Mouse (Mus musculus): ENCODE data around the gene Hnrnpl.

The Hnrnpl gene

GRCm38 (mm10) chr7:28789235-28789634 is 19.1 kb upstream of the Hnrnpl start:
- in situ Hi-C loops (cut with MseI, MboI) = loop anchor here in 1 of 2 experiments (5.0 kb wide), 1 partner anchor 78 kb away; no protein-coding TSS in a partner anchor

- in situ Hi-C loops (cut with MseI, MboI) = loop anchor here in 1 of 2 experiments (5.0 kb wide), 1 partner anchor 77 kb away; no protein-coding TSS in a partner anchor
These were observed 18.1 kb upstream of the Hnrnpl start for GRCm38 (mm10) chr7:28790066-28790806.

- in situ Hi-C loops (cut with MseI, MboI) = loop anchor here in 1 of 2 experiments (5.0 kb wide), 1 partner anchor 76 kb away; no protein-coding TSS in a partner anchor
These were observed 16.6 kb upstream of the Hnrnpl start for GRCm38 (mm10) chr7:28791706-28792105.

- in situ Hi-C loops (cut with MseI, MboI) = loop anchor here in 1 of 2 experiments (5.0 kb wide), 1 partner anchor 75 kb away; no protein-coding TSS in a partner anchor
These were observed 15.8 kb upstream of the Hnrnpl start for GRCm38 (mm10) chr7:28792391-28793185.

- in situ Hi-C loops (cut with MseI, MboI) = loop anchor here in 1 of 2 experiments (5.0 kb wide), 1 partner anchor 73 kb away; no protein-coding TSS in a partner anchor
These were observed 14.5 kb upstream of the Hnrnpl start for GRCm38 (mm10) chr7:28793834-28794233.

GRCm38 (mm10) chr7:28794496-28794895 is 13.8 kb upstream of the Hnrnpl start:
- in situ Hi-C loops (cut with MseI, MboI) = loop anchor here in 1 of 2 experiments (5.0 kb wide), 1 partner anchor 73 kb away; no protein-coding TSS in a partner anchor

GRCm38 (mm10) chr7:28795832-28796231 is 12.5 kb upstream of the Hnrnpl start:
- in situ Hi-C loops (cut with MseI, MboI) = no loop called here

GRCm38 (mm10) chr7:28796562-28796975 is 11.8 kb upstream of the Hnrnpl start:
- in situ Hi-C loops (cut with MseI, MboI) = no loop called here

GRCm38 (mm10) chr7:28799994-28800393 is 8.3 kb upstream of the Hnrnpl start:
- in situ Hi-C loops (cut with MseI, MboI) = no loop called here

- in situ Hi-C loops (cut with MseI, MboI) = no loop called here
These were observed 6.9 kb upstream of the Hnrnpl start for GRCm38 (mm10) chr7:28801451-28801850.

- in situ Hi-C loops (cut with MseI, MboI) = no loop called here
These were observed 6.3 kb upstream of the Hnrnpl start for GRCm38 (mm10) chr7:28801901-28802670.

GRCm38 (mm10) chr7:28802846-28803588 is 5.3 kb upstream of the Hnrnpl start:
- in situ Hi-C loops (cut with MseI, MboI) = no loop called here

- in situ Hi-C loops (cut with MseI, MboI) = no loop called here
These were observed 4.6 kb upstream of the Hnrnpl start for GRCm38 (mm10) chr7:28803756-28804155.

GRCm38 (mm10) chr7:28806869-28807268 is 1.5 kb upstream of the Hnrnpl start:
- in situ Hi-C loops (cut with MseI, MboI) = no loop called here

- in situ Hi-C loops (cut with MseI, MboI) = no loop called here
These were observed 610 bp upstream of the Hnrnpl start for GRCm38 (mm10) chr7:28807641-28808220.

- in situ Hi-C loops (cut with MseI, MboI) = no loop called here
These were observed 634 bp downstream of the Hnrnpl start for GRCm38 (mm10) chr7:28808957-28809393.

GRCm38 (mm10) chr7:28809401-28810089 is 1.2 kb downstream of the Hnrnpl start:
- in situ Hi-C loops (cut with MseI, MboI) = no loop called here

- in situ Hi-C loops (cut with MseI, MboI) = no loop called here
These were observed 2.0 kb downstream of the Hnrnpl start for GRCm38 (mm10) chr7:28810107-28811066.

- in situ Hi-C loops (cut with MseI, MboI) = no loop called here
These were observed 2.9 kb downstream of the Hnrnpl start for GRCm38 (mm10) chr7:28811228-28811627.
